Mouse (Mus musculus) neutrophil, adult 5-6 weeks (primary cell): Measurements from ENCODE around the gene Cand2. TPM values are rescaled to one million over a fixed set of nuclear protein-coding genes. Genes with fewer than 3 reads are reported as not detected.

Experiments used
- ATAC-seq: fragments of 151-379, 151-347 bp; 2 replicates; pipeline ENCODE4 v1.8.0; 2017; ENCODE audit warnings: mild to moderate bottlenecking, moderate TSS enrichment; ENCODE audit not compliant: insufficient number of reproducible peaks, poor library complexity, low FRiP score, severe bottlenecking; ENCODE audit errors: extremely low read depth
- total RNA-seq: library from RNA; stranded (forward); fragments of 200-1000 nt; gene quantifications from 2 replicates; pipeline ENCODE4 v1.2.3, GENCODE M21; 2017

Gene Cand2
- total RNA-seq, 1 experiment from 2014 or later, result 1.0 TPM

- ATAC-seq, result no peak
Observed at GRCm38 (mm10) chr6:115770852-115771251, 3.5 kb upstream of the Cand2 start.

- no peak for ATAC-seq
Observed at GRCm38 (mm10) chr6:115772201-115772600, 2.1 kb upstream of the Cand2 start.

- ATAC-seq, result peak; percentile 44; the same call in 1 of the 2 replicates
Observed at GRCm38 (mm10) chr6:115772604-115773003, 1.7 kb upstream of the Cand2 start.

- 0 out of 2 replicates have a peak, but pooled peaks have one; percentile 43 for ATAC-seq
Observed at GRCm38 (mm10) chr6:115773966-115774413, 348 bp upstream of the Cand2 start.

- ATAC-seq, result no peak
Observed at GRCm38 (mm10) chr6:115775838-115776237, 1.5 kb downstream of the Cand2 start.

GRCm38 (mm10) chr6:115776363-115776762 lies 2.0 kb downstream of the Cand2 start:
- no peak for ATAC-seq

GRCm38 (mm10) chr6:115782781-115783180 lies 8.4 kb downstream of the Cand2 start:
- no peak for ATAC-seq

- no peak for ATAC-seq
Observed at GRCm38 (mm10) chr6:115791016-115791415, 16.7 kb downstream of the Cand2 start.

- 0 out of 2 replicates have a peak, but pooled peaks have one; percentile 21 for ATAC-seq
Observed at GRCm38 (mm10) chr6:115791842-115792686, 17.7 kb downstream of the Cand2 start.

GRCm38 (mm10) chr6:115792691-115793215 lies 18.4 kb downstream of the Cand2 start:
- no peak for ATAC-seq

GRCm38 (mm10) chr6:115801811-115802210 lies 27.5 kb downstream of the Cand2 start:
- ATAC-seq, result no peak

- ATAC-seq, result peak; percentile 44; the same call in 1 of the 2 replicates
Observed at GRCm38 (mm10) chr6:115803541-115804382, 29.4 kb downstream of the Cand2 start.

GRCm38 (mm10) chr6:115804432-115805192 lies 30.3 kb downstream of the Cand2 start:
- no peak for ATAC-seq

- no peak for ATAC-seq
Observed at GRCm38 (mm10) chr6:115807464-115808195, 33.3 kb downstream of the Cand2 start.

GRCm38 (mm10) chr6:115808196-115808487 lies 33.8 kb downstream of the Cand2 start:
- no peak for ATAC-seq

- peak; percentile 91 for ATAC-seq
Observed at GRCm38 (mm10) chr6:115808488-115809231, 34.3 kb downstream of the Cand2 start, which contains the start of gene Rpl32. Gene Rpl32, minus strand, starts transcription at chr6:115808747.

GRCm38 (mm10) chr6:115811606-115812005 lies 37.3 kb downstream of the Cand2 start:
- ATAC-seq, result no peak
